Mouse (Mus musculus) megakaryocyte progenitor cell, adult 5-6 weeks (primary cell): Measurements from ENCODE around the gene Stpg2. TPM values are rescaled to one million over a fixed set of nuclear protein-coding genes. Genes with fewer than 3 reads are reported as not detected.
"Not testable (repeated sequence)": the region's sequence is repeated elsewhere in the genome, so short reads cannot be mapped to it uniquely, and the experiment has no call there.

Experiments
- ATAC-seq: replicated peaks from 2 replicates; pipeline ENCODE4 v1.8.0; 2016; ENCODE audit warnings: mild to moderate bottlenecking, moderate TSS enrichment, inconsistent platforms; ENCODE audit not compliant: poor library complexity
- total RNA-seq, 2 experiments: library from RNA; stranded (forward) in 1 of 2; stranded (reverse) in 1 of 2; fragments of 157-497, 149-512 nt in 1 of 2; fragments of 200-1000 nt in 1 of 2; gene quantifications; 2 replicates each; pipeline versions ENCODE4 v1.2.3 to v1.2.4; 2015 to 2017

The Stpg2 gene
- total RNA-seq, 2 experiments from 2014 or later, result not detected

- no peak for ATAC-seq
These were observed 199.2 kb downstream of the Stpg2 start for GRCm38 (mm10) chr3:139404673-139405072.

GRCm38 (mm10) chr3:139419142-139419541, 213.6 kb downstream of the Stpg2 start:
- no peak for ATAC-seq

GRCm38 (mm10) chr3:139442170-139442569, 236.7 kb downstream of the Stpg2 start:
- ATAC-seq, result no peak

GRCm38 (mm10) chr3:139495939-139496338, 290.4 kb downstream of the Stpg2 start:
- ATAC-seq, result no peak

GRCm38 (mm10) chr3:139502216-139502615, 296.7 kb downstream of the Stpg2 start:
- ATAC-seq, result no peak

- ATAC-seq, result peak; percentile 57
These were observed 303.9 kb downstream of the Stpg2 start for GRCm38 (mm10) chr3:139509275-139509985.

- ATAC-seq, result no peak
These were observed 373.0 kb downstream of the Stpg2 start for GRCm38 (mm10) chr3:139578496-139578895.

- ATAC-seq, result no peak
These were observed 375.8 kb downstream of the Stpg2 start for GRCm38 (mm10) chr3:139581298-139581697.

GRCm38 (mm10) chr3:139599508-139599907, 394.0 kb downstream of the Stpg2 start:
- ATAC-seq, result no peak

- ATAC-seq, result not testable (repeated sequence)
These were observed 402.8 kb downstream of the Stpg2 start for GRCm38 (mm10) chr3:139608267-139608666.

- no peak for ATAC-seq
These were observed 409.1 kb downstream of the Stpg2 start for GRCm38 (mm10) chr3:139614641-139615040.

GRCm38 (mm10) chr3:139615791-139616190, 410.3 kb downstream of the Stpg2 start:
- no peak for ATAC-seq

GRCm38 (mm10) chr3:139637887-139638286, 432.4 kb downstream of the Stpg2 start:
- ATAC-seq, result no peak

- no peak for ATAC-seq
These were observed 446.0 kb downstream of the Stpg2 start for GRCm38 (mm10) chr3:139651505-139651904.

- no peak for ATAC-seq
These were observed 453.9 kb downstream of the Stpg2 start for GRCm38 (mm10) chr3:139659416-139659815.

GRCm38 (mm10) chr3:139662241-139662640, 456.7 kb downstream of the Stpg2 start:
- peak; percentile 85 for ATAC-seq

- ATAC-seq, result no peak
These were observed 458.3 kb downstream of the Stpg2 start for GRCm38 (mm10) chr3:139663712-139664245.

- peak; percentile 44; the same call in 1 of the 2 replicates for ATAC-seq
These were observed 459.6 kb downstream of the Stpg2 start for GRCm38 (mm10) chr3:139665047-139665446.

- no peak for ATAC-seq
These were observed 470.7 kb downstream of the Stpg2 start for GRCm38 (mm10) chr3:139676192-139676591.

- no peak for ATAC-seq
These were observed 471.2 kb downstream of the Stpg2 start for GRCm38 (mm10) chr3:139676723-139677122.

- not testable (repeated sequence) for ATAC-seq
These were observed 498.7 kb downstream of the Stpg2 start for GRCm38 (mm10) chr3:139704238-139704637.

- ATAC-seq, result not testable (repeated sequence)
These were observed 501.9 kb downstream of the Stpg2 start for GRCm38 (mm10) chr3:139707396-139707795.

GRCm38 (mm10) chr3:139709794-139710193, 504.3 kb downstream of the Stpg2 start:
- ATAC-seq, result no peak
